Mouse (Mus musculus): ENCODE results near the gene Pbx2.

DNA sequence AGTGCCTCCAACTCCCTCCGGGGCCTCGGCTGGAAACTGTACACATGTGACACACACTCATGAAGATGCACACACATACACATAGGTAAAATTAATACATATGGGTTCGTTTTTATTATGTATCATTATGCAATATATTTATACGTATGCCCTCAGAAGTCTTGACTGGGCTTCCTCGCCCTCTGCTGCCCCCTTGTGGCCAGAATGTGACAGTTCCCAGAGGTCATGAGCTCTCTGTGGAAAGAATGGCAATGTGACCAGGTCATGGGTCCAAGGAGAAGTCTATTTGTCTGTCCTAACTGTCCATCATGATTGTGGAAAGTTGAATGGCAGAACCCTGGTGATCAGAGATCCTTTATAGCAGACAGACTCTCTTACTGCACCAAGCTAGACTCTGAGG, 35.6 kb upstream of the Pbx2 start:
- TF ChIP-seq POLR2A (IDR thresholded peaks at IDR 0.05; ENCODE audit: insufficient read length, low read depth), result no peak
- no peak for TF ChIP-seq POLR2AphosphoS2 (IDR thresholded peaks at IDR 0.05; ENCODE audit: insufficient read length, low read depth)
- TF ChIP-seq CEBPB (IDR thresholded peaks at IDR 0.05; ENCODE audit: insufficient read depth, poor library complexity, severe bottlenecking), result no peak
- no peak for TF ChIP-seq SRF (IDR thresholded peaks at IDR 0.05; ENCODE audit: control insufficient read depth, insufficient read length, low read depth)

All from myocyte (in vitro differentiated cells).